Mouse (Mus musculus) liver, embryonic 16.5 days (tissue): ENCODE data around the gene Zbtb9. TPM values are rescaled to one million over a fixed set of nuclear protein-coding genes. Genes with fewer than 3 reads are reported as not detected.

Experiments
- ATAC-seq: fragments of 200-750 bp; cut with Nextera tagmentation; 2 replicates; pipeline ENCODE4 v1.8.0; 2017; ENCODE audit warnings: low read depth, mild to moderate bottlenecking, moderate number of reproducible peaks, moderate library complexity
- H3K27ac ChIP-seq: fragments of 300-500 bp; sonication (generic); 2 replicates; pipeline ENCODE4 v1.5.1; 2014; ENCODE audit warnings: mild to moderate bottlenecking, low read length
- H3K27me3 ChIP-seq: fragments of 300-500 bp; sonication (generic); 2 replicates; pipeline ENCODE4 v1.6.1; 2014; ENCODE audit warnings: low read depth, low read length, mixed read lengths; ENCODE audit not compliant: control insufficient read depth, insufficient read depth
- H3K36me3 ChIP-seq: fragments of 300-500 bp; sonication (generic); 2 replicates; pipeline ENCODE4 v1.6.1; 2014; ENCODE audit warnings: mild to moderate bottlenecking; ENCODE audit not compliant: control insufficient read depth, insufficient read depth
- H3K4me1 ChIP-seq: fragments of 300-500 bp; sonication (generic); 2 replicates; pipeline ENCODE4 v1.6.1; 2014; ENCODE audit warnings: low read depth, low read length, mixed read lengths; ENCODE audit not compliant: control insufficient read depth
- H3K4me2 ChIP-seq: fragments of 300-500 bp; sonication (generic); 2 replicates; pipeline ENCODE4 v1.6.1; 2014; ENCODE audit warnings: low read depth, low read length, mixed read lengths
- H3K4me3 ChIP-seq: fragments of 300-500 bp; sonication (generic); 2 replicates; pipeline ENCODE4 v1.5.1; 2014; ENCODE audit warnings: low read depth, mild to moderate bottlenecking, low read length
- H3K9ac ChIP-seq: fragments of 300-500 bp; sonication (generic); 2 replicates; pipeline ENCODE4 v1.6.1; 2014; ENCODE audit warnings: low read depth, low read length
- H3K9me3 ChIP-seq: fragments of 300-500 bp; sonication (generic); replicated peaks from 2 replicates; pipeline ENCODE4 v1.6.1; 2016; ENCODE audit warnings: low read length; ENCODE audit not compliant: control insufficient read depth
- WGBS: fragments of 180-500 bp; shearing (Covaris S2); extraction: QIAGEN DNeasy Blood & Tissue Kit; methylation state at CpG from one replicate; pipeline ENCODE4 v1.1.7; 2014; ENCODE audit not compliant: insufficient replicate concordance; 5-methylcytosine and 5-hydroxymethylcytosine counted together
- polyA plus RNA-seq: library from polyadenylated mRNA; unstranded; fragments of >200 nt; fragmentation: Nextera tagmentation; extraction: Ambion mirVana; gene quantifications from 2 replicates; pipeline ENCODE4 v1.2.1, GENCODE M21; 2015

Zbtb9 gene
- polyA plus RNA-seq, 1 experiment from 2014 or later: 5.0 TPM

DNA sequence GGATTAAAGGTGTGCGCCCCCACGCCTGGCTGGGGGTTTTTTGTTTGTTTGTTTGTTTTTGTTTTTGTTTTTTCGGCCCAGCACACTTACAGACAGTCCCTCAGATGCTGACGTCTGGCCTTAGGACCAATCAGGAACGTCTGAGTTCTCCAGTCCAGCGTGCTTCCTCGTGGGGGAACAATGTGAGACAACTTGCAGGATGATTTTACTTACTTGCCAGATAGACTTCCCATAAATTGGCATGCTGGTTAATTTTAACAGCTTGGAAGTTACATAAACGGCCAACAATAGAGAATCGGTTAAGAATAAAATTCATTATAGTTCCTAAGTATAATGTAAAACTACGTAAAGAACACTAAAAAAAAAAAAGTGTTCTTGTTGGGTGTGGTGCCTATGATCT, 38.2 kb downstream of the Zbtb9 start:
- Histone ChIP-seq H3K4me3 (no peak overlapping the region), H3K9ac (no peak overlapping the region), H3K4me1 (peaks cover 7% of the 10 kb centered on the region), H3K36me3 (no peaks in the 10 kb centered on the region), H3K27me3 (no peaks in the 10 kb centered on the region), H3K9me3 (no peaks in the 10 kb centered on the region), H3K4me2 (no peak overlapping the region), H3K27ac (no peak overlapping the region)
- WGBS: 69% methylated on average over 10 of the region's 10 CpGs
- no peak for ATAC-seq

DNA sequence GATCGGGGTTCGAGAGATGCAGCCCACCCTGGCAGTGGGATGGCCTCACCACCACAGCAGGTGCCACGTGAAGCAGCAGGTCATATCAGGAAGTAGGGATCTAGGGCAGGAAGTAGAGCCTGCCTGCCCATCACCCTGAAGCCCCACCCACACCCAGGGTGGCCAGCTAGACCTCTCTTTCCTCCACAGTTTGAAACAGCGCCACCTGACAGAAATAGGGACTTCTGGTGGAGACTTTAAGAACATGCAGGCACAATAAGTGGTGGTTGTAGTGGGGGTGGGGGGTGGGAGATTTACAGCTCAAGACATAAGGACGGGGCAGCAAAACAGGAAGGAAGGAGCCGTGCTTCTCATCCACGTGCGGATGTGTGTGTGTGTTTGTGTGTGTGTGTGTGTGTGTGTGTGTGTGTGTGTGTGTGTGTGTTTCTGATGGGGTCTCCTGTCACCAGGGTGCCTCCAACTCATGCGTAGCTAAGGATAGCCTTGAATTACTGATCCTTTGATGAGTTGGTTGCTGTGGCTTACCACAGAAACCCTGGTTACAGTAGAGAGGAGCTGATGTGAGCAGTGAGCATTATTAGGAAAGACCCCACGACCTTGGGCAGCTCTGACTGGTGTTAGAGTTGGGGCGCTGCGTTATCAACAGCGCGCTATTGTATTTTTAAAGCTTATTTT, 39.2 kb downstream of the Zbtb9 start:
- H3K27ac ChIP-seq: no peak overlapping the region
- H3K4me3 ChIP-seq: peak overlapping the region; percentile 8

DNA sequence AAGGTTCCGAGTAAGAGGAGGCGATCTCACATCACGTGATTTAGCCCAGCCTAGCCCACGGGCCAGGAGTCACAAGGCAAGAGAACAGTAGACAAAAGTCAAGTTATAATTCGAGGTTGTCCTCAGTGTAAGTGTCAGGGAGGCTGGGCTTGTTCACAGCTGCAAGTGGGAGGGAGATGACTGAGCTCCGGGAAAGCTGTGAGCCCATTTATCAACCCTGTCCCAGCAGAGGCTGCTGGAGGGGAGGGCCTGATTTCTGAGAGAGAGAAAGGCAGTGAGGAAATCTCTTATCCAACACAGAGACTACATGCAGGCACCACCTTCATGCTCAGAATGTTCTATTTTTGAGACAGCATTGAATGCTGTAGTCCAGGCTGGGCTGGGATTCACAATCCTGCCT, 39.9 kb downstream of the Zbtb9 start:
- no peaks in the 10 kb centered on the region for H3K9me3 ChIP-seq
- no peak overlapping the region for H3K9ac ChIP-seq
- no peak overlapping the region for H3K27ac ChIP-seq
- 29% methylated on average over 6 of the region's 6 CpGs for WGBS
- ATAC-seq: no peak
- no peaks in the 10 kb centered on the region for H3K27me3 ChIP-seq
- H3K4me3 ChIP-seq: no peak overlapping the region
- peak overlapping the region; percentile 34; the same call in 1 of the 2 replicates for H3K4me2 ChIP-seq
- H3K4me1 ChIP-seq: peaks cover 10% of the 10 kb centered on the region
- H3K36me3 ChIP-seq: no peaks in the 10 kb centered on the region

More for the DNA sequence above, 39.2 kb downstream of the Zbtb9 start:
- Histone ChIP-seq H3K4me2 (peak overlapping the region; percentile 34), H3K9ac (no peak overlapping the region), H3K27me3 (no peaks in the 10 kb centered on the region), H3K4me1 (peaks cover 7% of the 10 kb centered on the region), H3K36me3 (no peaks in the 10 kb centered on the region), H3K9me3 (no peaks in the 10 kb centered on the region)
- peak; percentile 74 for ATAC-seq
- WGBS: 23% methylated on average over 14 of the region's 14 CpGs

DNA sequence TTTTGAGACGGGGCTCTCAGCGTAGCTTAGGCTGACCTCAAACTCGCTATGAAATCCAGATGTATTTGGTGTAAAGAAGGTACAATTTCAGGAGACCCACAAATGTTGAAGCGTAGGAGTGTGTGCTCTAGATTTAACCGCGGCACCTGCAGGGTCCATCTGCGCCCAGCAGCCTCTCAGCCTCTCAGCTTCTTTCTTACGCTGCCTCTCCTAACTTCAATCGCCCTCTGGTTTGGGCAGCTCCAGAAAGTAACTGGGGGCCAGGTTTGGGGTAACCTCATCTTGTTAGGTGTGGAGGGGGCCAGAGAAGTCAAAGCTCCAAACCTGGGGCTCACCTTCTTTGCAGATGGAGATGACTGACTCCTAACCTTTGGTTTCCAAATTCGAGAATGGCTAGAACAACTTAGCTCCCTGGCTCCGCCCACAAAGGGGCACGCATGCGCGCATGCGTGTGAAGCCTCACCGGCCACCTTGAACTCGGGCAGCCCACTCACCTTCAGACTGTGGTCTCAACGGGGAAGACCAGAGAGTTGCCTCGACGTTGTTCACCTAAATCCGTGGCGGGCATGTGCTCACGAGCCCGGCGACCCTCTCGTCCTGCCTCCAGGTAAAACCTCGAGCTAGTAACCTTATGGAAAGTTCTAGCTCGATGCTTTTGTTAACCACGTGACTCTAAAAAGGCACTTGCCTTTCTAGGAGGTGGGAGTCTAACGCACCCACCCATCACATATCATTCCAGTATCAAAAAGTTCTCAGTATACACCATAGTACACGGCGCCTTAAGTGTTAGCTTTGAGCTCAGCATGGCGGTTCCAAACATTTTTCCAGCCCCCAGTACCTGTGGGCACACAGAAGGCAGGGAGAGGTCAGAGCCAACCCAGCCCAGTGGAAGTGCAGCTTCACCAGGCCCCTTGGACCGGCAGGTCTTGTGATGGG, 44.9 kb downstream of the Zbtb9 start:
- Histone ChIP-seq H3K4me3 (peak overlapping the region; percentile 70), H3K27ac (no peak overlapping the region), H3K27me3 (no peaks in the 10 kb centered on the region), H3K4me1 (peaks cover 10% of the 10 kb centered on the region), H3K36me3 (peaks cover 10% of the 10 kb centered on the region), H3K9ac (peak overlapping the region; percentile 65), H3K4me2 (peak overlapping the region; percentile 87), H3K9me3 (no peaks in the 10 kb centered on the region)
- ATAC-seq: peak; percentile 72
- WGBS: 8% methylated on average over 34 of the region's 34 CpGs

DNA sequence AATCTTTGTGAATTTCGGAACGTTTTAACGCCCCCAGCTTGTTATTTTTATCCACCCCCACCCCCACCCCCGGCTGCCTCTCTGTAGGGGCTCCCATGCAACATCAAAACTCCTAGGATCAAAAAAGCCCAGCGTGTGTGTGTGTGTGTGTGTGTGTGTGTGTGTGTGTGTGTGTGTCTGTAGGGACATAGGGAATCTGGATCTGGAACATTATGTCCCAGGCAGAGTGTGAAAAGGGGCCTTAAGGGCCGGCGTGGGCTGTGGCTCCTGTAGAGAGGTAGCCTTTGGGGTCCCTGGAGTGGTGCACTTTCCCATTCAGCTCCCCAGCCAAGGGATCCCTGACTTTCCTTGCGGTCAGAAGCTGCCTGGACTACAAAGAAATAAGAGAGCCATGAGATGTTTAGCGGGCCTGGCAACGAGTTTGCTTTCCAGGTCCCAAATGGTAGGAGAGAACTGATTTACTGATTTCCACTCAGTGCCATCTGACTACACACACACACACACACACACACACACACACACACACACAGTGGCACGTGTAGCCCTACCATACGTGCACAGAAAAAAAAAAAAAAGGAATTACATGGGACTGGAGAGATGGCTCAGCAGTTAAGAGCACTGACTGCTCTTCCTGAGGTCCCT, 45.7 kb downstream of the Zbtb9 start:
- Histone ChIP-seq H3K4me1 (peaks cover 11% of the 10 kb centered on the region), H3K4me3 (peak overlapping the region; percentile 70), H3K4me2 (peak overlapping the region; percentile 87), H3K27me3 (no peaks in the 10 kb centered on the region), H3K9me3 (no peaks in the 10 kb centered on the region), H3K27ac (no peak overlapping the region), H3K9ac (peak overlapping the region; percentile 65; the same call in 1 of the 2 replicates), H3K36me3 (peaks cover 10% of the 10 kb centered on the region)
- 44% methylated on average over 12 of the region's 12 CpGs for WGBS
- no peak for ATAC-seq

DNA sequence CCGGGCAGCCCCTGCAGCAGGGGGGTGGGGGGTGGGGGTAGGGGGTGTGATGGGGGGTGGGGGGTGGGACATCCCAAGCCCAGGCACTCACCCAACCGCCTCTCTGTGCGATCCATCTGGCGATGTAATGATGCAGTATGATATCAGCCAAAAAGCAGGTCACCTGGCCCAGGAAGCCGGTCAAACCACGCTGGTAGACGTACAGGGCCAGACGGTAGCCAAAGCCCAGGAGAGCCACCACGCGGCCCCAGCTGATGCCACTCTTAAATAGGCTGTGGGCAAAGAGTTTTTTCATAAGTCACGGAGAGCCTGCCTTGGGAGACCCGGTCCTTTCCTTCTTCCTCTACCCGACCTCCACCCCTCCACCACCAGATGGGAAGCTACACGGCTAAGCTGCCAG, 48.1 kb downstream of the Zbtb9 start:
- H3K9ac ChIP-seq: no peak overlapping the region
- no peak overlapping the region for H3K4me3 ChIP-seq
- WGBS: 85% methylated on average over 14 of the region's 14 CpGs
- peaks cover 10% of the 10 kb centered on the region for H3K36me3 ChIP-seq
- no peak for ATAC-seq
- H3K4me1 ChIP-seq: peaks cover 13% of the 10 kb centered on the region
- H3K9me3 ChIP-seq: no peaks in the 10 kb centered on the region
- no peak overlapping the region for H3K4me2 ChIP-seq
- H3K27me3 ChIP-seq: no peaks in the 10 kb centered on the region
- H3K27ac ChIP-seq: no peak overlapping the region

DNA sequence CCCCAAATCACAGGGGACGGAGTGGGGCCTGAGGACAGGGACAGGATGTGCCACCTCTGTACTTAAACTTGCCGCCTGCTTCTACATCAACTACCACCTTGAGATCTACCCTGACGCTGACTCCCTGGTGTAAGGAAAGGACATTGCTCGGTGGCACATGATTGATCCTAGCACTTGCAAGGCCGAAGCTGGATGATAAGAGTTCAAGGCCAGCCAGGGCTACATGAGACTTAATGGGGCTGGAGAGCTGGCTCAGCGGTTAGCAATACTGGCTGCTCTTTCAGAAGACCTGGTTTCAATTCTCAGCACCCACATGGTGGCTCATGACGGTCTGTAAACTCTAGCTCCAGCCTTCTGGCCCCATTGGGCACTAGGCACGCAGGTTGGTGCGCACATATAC, 48.8 kb downstream of the Zbtb9 start:
- Histone ChIP-seq H3K9me3 (no peaks in the 10 kb centered on the region), H3K4me1 (peaks cover 17% of the 10 kb centered on the region), H3K4me3 (no peak overlapping the region), H3K9ac (no peak overlapping the region), H3K27ac (no peak overlapping the region), H3K4me2 (no peak overlapping the region), H3K36me3 (peaks cover 10% of the 10 kb centered on the region), H3K27me3 (no peaks in the 10 kb centered on the region)
- WGBS: 85% methylated on average over 9 of the region's 9 CpGs
- no peak for ATAC-seq

DNA sequence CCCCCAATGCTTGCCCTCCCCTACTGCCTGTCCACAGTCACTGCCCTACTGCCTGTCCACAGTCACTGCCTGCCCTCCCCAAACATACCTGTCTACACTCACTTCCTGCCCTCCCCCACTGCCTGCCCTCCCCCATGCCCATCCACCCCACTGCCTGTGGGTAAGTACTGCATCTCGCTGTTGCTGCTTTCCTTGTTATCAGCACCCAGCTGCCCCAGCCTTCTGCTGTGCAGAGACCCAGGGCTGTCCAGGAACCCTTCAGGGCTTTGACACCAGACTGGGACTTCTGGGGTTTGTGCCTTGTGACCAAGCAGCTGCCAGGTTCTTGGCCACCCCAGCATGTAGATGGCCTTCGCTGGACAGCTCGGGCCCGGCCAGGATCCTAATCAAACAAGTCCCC, 50.4 kb downstream of the Zbtb9 start:
- WGBS: 65% methylated on average over 4 of the region's 4 CpGs
- Histone ChIP-seq H3K4me2 (no peak overlapping the region), H3K27me3 (no peaks in the 10 kb centered on the region), H3K9me3 (no peaks in the 10 kb centered on the region), H3K36me3 (peaks cover 10% of the 10 kb centered on the region), H3K4me3 (no peak overlapping the region), H3K4me1 (peaks cover 27% of the 10 kb centered on the region), H3K9ac (no peak overlapping the region), H3K27ac (no peak overlapping the region)
- ATAC-seq: no peak
